Mouse (Mus musculus) fat pad, adult 2 months (tissue): ENCODE results near the gene Znrf1.
"Not testable (repeated sequence)": the region's sequence is repeated elsewhere in the genome, so short reads cannot be mapped to it uniquely, and the experiment has no call there.

Source experiments
- DNase-seq: peaks from one replicate; pipeline ENCODE4 v3.0.0-alpha.2; 2011; ENCODE audit warnings: low read depth, low spot score; ENCODE audit errors: extremely low read depth

Znrf1 gene

DNA sequence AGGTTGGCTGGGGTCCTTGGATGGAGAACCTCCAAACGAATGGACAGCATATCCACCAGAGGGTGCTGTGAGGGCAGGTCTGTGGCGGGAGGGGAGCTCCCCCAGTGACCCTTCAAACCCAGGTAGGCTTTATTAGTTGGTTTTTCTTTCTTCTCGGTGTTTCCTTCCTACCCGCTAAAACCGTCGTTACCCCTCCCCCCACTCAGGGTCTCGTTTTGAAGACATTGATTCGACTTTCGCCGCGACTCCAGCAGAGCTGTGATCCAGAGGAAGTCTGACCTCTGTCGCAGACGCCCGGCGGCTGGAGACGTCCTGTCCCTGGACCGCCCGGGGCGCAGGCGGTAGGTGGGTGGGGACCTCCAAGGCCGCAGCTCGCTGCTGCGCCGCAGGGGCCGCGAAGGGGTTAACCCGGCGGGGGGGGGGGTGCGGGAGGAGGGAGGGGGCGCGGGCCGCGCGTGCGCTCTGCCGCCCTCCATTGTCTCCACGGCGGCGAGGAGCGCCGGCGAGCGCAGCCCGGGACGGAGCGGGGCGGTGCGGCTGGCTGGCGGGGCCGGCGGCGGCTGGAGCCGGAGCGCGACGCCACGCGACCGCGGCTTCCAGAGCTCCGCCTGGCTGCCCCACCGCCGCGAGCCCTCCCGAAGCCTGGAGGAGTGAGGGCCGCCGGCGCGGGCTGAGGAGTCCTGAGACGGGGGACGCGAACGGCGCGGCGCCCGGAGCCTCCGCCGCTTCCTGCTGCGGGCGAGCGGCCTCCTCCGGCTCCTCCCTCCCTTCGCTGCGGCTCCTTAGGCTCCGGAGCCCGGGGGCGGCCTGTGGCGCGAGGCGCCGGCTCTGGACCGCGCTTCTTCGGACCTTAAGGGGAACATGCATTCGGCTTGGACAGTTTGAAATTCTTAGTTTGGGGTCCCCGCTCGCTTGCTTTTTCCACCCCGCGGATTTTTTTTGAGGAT is at the start of gene Znrf1:
Znrf1 (plus strand) TSS at position 67 of the 947 bp plus-strand sequence.
- no peak for DNase-seq

DNA sequence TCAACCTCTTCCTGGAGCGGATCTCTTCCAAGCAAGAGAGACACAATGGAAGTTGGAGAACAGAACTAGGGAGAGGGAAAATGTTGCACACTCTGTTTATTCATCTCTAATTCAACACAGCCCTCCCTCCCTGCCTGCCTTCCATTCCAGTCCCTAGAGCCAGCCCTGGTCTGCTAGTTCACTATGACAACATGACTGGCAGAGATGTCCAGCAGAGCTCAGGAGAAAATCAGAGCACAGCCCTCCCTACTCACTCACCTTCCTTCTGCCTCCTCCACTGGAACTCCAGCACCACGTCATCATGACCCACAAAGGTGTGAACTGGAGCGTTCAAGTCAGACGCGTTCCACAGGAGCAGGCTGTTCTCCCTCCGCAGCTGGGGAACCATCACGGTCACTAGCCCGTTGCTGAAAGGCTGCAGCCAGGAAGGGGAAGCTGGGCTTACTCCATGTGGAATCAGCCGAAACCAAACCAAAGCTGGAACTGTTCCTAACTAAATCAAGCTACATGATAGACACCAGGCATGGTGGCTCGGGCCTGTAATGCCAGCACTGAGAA is 45.8 kb upstream of the Znrf1 start:
- DNase-seq = no peak

DNA sequence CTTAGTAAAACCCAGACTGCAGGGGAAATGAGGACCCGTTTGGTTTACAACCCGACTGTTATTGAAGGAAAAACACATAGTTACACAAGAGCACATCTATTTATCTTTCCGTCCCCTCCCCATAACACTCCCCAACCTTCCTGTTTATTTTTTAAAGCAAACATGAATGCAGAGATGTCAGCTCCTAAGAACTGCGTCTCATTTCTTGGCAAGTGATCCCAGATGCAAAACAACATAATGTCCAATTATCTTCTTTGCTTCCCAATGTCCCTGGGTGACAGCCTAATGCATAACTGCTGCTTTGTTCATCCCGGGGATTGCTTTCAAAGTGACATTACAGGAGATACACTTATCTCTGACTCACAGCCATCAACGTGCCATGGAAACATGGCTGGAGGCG is 44.7 kb upstream of the Znrf1 start:
- DNase-seq = no peak

DNA sequence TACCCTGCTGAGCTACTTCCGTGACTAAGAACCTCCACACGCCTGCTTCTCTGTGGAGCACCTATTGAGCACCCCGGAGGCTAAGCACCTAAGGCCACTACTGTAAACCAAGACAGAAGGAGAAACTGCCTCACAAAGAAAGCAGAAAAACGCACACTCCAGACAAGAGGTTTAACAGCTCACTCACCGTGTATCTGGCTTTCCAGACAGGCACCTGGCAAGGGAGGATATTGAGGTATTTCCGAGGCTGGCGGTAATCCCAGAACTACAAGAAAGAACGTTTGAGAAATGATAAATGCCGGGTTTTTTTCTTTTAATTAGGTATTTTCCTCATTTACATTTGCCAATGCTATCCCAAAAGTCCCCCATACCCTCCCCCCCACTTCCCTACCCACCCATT is 43.4 kb upstream of the Znrf1 start:
- DNase-seq = no peak

GRCm38 (mm10) chr8:111493176-111493575 is 42.7 kb upstream of the Znrf1 start:
- no peak for DNase-seq

DNA sequence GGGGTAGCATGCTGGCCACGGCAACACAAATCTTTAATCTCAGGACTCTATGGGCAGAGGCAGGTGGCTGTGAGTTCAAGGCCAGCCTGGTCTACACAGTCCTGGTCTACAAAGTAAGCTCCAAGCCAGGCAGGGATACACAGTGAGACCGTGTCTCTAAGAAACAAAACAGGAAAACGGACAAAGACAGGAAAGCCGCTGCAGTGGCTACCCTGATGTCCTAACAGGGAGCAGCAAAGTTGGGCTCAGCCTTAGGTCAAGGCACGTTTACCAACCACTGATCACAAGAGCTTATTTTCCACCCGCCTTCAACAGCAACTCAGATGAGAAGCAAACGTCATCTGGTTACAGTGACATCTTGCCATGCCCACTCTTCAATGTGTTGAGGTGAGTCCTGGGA is 39.6 kb upstream of the Znrf1 start:
- no peak for DNase-seq

GRCm38 (mm10) chr8:111498249-111498648 is 37.6 kb upstream of the Znrf1 start:
- not testable (repeated sequence) for DNase-seq

DNA sequence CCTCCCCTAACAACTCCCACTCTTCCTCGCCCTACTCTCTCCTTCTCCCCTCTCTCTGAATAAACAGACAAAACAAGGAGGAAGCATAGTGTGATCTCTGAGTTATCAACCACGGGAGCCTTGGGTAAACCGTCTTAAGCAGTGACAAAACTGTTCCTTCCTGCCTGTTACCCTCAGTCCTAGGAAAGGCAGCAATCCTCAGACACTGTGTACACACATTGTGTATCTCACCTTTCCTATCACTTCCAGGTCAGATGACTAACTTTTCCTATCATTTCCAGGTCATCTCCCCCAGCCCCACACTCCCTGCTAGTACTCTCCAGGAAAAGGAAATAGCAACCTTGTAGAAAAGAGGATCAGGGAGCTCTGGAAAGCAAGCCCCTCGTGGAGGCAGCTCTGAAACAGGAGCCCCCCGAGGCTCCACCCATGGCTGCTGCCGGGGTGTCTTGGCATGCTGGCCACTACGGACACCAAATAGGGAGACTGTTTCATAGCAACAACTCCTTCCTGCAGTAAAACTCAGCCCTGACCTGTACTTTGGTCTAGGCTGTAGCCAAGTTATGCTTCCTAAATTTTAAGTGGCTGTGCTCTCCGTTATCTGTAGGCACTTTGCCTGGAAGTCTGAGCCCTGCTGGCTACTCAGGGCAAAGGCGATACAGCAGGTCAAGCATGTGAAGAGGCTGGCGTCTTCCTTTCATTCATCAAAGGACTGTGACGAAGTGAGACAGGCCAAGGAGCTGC is 34.0 kb upstream of the Znrf1 start:
- DNase-seq = no peak

DNA sequence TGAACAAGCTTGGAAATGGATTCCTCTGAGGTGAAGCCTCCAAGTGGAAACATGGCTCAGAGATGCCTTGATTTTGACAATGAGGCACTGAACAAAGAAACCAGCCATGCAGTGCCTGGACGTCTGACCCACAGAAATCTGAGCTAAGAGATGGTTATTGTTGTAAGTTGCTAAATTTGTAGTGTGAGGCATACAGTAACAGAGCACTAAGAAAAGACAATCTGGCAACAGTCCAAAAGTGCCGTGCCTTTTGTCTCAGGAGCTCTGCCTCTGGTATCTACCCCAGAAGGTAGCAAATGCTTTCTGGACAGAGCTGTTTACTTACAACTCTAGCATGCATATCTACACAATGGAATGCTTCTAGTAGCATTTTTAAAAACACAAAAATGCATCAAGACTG is 27.3 kb upstream of the Znrf1 start:
- no peak for DNase-seq

DNA sequence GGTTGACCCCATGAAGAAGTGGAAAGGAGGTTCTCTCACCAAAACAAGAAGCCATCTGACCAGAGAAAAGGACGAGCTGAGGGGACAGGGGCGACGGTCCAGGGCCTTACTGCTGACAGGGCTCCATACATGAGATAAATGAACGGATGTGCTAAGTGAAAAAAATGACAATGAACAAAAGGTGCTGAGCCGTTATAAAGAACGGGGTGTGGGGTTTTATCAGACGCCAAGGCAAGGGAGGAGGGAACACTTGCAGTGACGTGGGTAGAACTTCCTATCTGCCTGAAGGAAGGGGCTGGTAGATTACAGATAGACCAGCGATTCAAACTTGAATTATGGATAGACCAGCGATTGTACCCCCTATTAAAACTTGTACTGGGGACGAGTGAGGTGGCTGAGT is 26.6 kb upstream of the Znrf1 start:
- no peak for DNase-seq

DNA sequence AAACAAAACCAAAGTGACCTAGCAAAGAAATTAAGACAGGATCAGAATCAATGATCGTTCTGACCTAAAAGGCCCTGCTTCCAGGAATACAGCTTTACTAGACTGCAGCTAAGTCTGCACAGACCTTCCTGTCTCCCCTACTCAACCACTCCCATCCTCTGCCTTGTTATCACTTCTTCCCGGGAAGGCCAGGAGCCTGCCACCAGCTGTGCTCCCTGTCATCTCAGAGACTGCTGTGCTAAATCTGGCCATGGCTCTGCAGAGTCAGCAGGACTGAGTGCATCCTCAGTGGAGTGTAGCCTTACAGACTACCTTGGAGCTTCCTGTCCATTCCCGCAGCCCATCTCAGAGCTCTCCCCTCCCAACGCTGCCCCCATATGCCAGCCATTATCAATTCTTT is 25.5 kb upstream of the Znrf1 start:
- DNase-seq = no peak

DNA sequence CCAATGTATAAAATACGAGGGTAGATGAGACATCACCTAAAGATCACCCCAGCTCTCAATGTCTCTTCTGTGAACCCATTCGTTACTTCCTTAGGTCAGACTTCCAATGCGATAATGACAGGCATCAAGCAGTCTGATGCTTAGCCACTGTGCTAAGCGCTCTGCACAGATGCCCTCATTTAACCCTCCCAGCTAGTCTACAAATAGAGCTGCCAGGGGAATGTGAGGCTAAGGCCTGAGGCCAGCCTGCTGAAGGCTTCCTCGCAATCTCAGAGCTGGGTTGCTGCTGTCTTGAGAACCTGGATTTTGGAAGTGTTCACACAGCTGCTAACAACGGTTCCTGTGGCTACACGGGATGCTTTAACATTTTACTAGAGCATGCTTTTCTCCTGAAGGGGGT is 23.0 kb upstream of the Znrf1 start:
- DNase-seq = no peak

DNA sequence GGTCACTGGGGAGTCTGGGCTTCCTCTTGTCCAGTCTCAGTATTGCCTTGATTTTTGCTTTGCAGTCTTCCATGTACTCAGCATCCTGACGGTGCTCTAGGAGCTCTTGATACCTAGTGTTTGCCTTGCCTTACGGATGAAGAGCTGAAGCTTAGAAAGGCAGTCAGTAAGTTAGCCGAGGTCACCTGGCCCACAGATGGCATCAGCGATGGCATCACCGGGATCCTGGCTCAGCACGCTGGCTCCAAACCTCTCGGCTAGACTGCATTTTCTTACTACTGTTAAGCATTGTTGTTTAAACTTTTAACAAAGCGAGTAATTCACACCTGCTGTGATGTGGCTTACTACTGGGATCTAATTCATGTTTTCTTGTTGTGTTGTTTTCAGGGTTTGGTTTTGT is 22.5 kb upstream of the Znrf1 start:
- no peak for DNase-seq

DNA sequence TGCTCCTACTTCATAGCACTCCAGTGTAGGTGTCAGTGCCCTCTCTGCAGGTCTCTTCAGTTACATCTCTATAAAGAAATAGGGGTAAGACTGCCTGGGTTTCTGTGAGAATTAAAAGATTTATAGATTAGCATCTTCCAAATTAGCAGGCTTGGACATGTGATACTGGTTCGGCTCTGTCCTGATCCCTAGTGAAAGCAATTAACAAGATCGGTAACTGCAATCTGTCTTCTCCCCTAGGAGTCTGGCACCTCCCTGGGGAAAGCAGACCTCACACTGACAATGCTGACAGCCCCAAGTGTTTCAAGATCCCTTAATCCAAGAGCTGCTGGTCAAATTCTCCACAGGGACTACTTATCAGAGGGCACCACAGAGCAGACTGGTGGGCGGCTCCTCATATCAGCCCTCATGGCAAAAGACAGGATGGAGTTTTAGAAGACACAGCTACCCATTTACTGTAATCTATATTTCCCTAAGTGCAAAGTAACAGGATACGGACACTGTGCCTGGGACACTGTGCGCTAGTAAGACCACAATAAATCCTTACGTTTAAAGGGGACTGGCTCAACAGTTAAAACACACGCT is 19.4 kb upstream of the Znrf1 start:
- DNase-seq = no peak

GRCm38 (mm10) chr8:111517466-111517865 is 18.4 kb upstream of the Znrf1 start:
- DNase-seq = no peak

- DNase-seq = peak; percentile 91
Measured at GRCm38 (mm10) chr8:111521713-111522429, 14.0 kb upstream of the Znrf1 start, which contains the start of gene Wdr59. Gene Wdr59 (minus strand): TSS chr8:111522092.

DNA sequence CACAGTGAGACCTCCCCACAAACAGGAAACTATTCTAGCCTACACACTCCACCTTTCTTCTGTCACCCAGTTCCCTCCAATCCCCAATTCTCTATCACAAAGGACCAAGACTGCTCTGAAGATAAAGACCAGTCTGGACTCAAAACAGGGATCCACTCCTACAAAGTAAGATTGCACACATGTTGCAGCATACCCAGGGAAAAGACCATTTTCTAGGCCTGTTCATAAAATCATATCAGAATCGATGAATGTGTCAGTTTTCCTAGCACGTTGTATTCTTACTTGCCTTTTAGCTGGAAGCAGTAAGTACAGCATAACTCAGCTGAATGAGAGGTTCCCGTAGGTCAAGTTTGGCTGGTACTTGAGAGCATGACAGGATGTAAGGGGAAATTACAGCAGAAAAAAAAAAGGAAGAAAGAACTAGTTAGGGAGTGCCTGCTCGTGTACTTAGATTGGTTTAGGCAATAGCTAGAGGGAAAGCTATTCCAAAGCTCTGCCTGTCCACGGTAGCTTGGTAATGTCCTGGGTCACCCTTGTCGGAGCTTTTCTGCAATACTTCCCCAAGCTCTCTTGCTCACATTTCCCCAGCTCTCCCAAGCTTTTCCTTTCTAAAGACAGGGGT is 9.4 kb upstream of the Znrf1 start:
- DNase-seq = no peak

GRCm38 (mm10) chr8:111527149-111527548 is 8.7 kb upstream of the Znrf1 start:
- DNase-seq = no peak

DNA sequence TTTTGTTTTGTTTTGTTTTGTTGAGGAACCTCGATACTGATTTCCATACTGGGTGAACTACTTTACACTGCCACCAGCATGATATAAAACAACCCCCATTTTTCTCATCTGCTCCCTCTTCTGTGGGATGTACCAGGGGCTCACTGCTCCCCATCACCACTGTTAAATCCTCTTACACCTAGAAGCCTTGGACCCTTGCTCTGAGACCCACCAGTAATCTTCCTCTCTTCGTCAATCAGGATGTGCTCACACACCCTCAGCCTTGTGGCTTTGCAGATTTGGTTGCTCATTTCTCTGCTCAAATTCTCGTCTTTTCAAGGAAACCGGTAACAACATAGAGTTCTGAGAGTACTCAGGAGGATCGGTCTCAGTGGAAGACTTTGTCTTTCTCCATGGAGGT is 7.8 kb upstream of the Znrf1 start:
- no peak for DNase-seq

GRCm38 (mm10) chr8:111531191-111531590 is 4.7 kb upstream of the Znrf1 start:
- no peak for DNase-seq
